8 mouse cellular contexts compared by ENCODE assay signal in the genomic region with DNA sequence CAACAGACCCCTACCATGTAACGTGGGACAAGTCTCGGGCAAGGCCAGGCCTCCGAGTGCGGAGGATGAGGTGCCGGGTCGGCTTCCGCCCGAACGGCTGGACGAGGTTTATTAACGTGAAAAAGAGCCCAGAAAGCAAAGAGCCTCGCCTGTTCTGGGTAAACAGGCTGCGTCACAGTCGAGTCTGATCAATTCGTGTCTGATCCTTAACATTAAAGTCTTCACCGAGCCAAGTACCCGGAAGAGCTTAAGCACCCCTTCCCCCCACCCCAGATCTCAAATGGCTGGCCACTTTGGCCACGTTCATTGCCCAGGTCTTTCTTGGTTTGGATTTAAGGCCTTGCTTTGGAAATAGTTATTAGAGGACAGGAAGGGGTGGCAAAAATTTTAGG. TPM values are rescaled to one million over a fixed set of nuclear protein-coding genes. Genes with fewer than 3 reads are reported as not detected.
DNase-seq lines count a peak whose midpoint lies in the region; ATAC-seq and TF ChIP-seq lines count a peak whose summit lies in the region.

No protein-coding gene starts in this region.

- no peak for ATAC-seq in lung, embryonic 16.5 days (ENCODE audit: low read depth)
- no peak; the same call in 1 of the 2 replicates for ATAC-seq in embryonic facial prominence, embryonic 11.5 days (replicated peaks; ENCODE audit: insufficient number of reproducible peaks, low FRiP score, low TSS enrichment, low read depth)
- no peak for ATAC-seq in intestine, embryonic 16.5 days
- no peak for ATAC-seq in megakaryocyte-erythroid progenitor cell, adult 5-6 weeks (replicated peaks; ENCODE audit: low FRiP score, low TSS enrichment, poor library complexity, severe bottlenecking)

- peaks cover 17% of the 10 kb centered on the region for H3K4me1 ChIP-seq in lung, embryonic 16.5 days (replicated peaks; ENCODE audit: control insufficient read depth, insufficient read depth, low read length)
- H3K4me1 ChIP-seq in embryonic facial prominence, embryonic 11.5 days (ENCODE audit: control insufficient read depth, insufficient read depth, low read length): peaks cover 3% of the 10 kb centered on the region; the same call in 1 of the 2 replicates
- H3K4me1 ChIP-seq in intestine, embryonic 16.5 days (ENCODE audit: control insufficient read depth, insufficient read depth, low read length): peaks cover 14% of the 10 kb centered on the region
- peaks cover 11% of the 10 kb centered on the region for H3K4me1 ChIP-seq in olfactory bulb, adult 2 months (ENCODE audit: control insufficient read depth, insufficient read depth, low read length)

- WGBS in lung, embryonic 16.5 days: under 1% methylated on average over 18 of the region's 18 CpGs
- WGBS in embryonic facial prominence, embryonic 11.5 days: under 1% methylated on average over 18 of the region's 18 CpGs
- WGBS in intestine, embryonic 16.5 days: 0% methylated on average over 18 of the region's 18 CpGs
- WGBS in olfactory bulb, adult 2 months: under 1% methylated on average over 18 of the region's 18 CpGs

- peak overlapping the region; percentile 75 for H3K4me3 ChIP-seq in lung, embryonic 16.5 days (ENCODE audit: low read length)
- peak overlapping the region; percentile 99 for H3K4me3 ChIP-seq in embryonic facial prominence, embryonic 11.5 days (ENCODE audit: low read depth, low read length)
- H3K4me3 ChIP-seq in intestine, embryonic 16.5 days (ENCODE audit: low read length): peak overlapping the region; percentile 100
- H3K4me3 ChIP-seq in olfactory bulb, adult 2 months (ENCODE audit: insufficient read depth, low read depth, low read length): peak overlapping the region; percentile 88

- H3K9me3 ChIP-seq in lung, embryonic 16.5 days (ENCODE audit: control insufficient read depth, low read length): no peaks in the 10 kb centered on the region
- no peaks in the 10 kb centered on the region for H3K9me3 ChIP-seq in embryonic facial prominence, embryonic 11.5 days (replicated peaks; ENCODE audit: control insufficient read depth, low read length)
- H3K9me3 ChIP-seq in intestine, embryonic 16.5 days (ENCODE audit: control insufficient read depth, low read length): no peaks in the 10 kb centered on the region

- TF ChIP-seq CTCF in olfactory bulb, adult 2 months (IDR thresholded peaks at IDR 0.05; ENCODE audit: insufficient read depth, low read depth, low read length): no peak

- TF ChIP-seq POLR2A in olfactory bulb, adult 2 months (IDR thresholded peaks at IDR 0.05; ENCODE audit: insufficient read depth, low read depth, low read length): no peak

- no peaks in the 10 kb centered on the region for H3K27me3 ChIP-seq in lung, embryonic 16.5 days (ENCODE audit: control insufficient read depth, insufficient read depth, low read depth, low read length)
- no peaks in the 10 kb centered on the region for H3K27me3 ChIP-seq in embryonic facial prominence, embryonic 11.5 days (ENCODE audit: control insufficient read depth, insufficient read depth, low read length)
- no peaks in the 10 kb centered on the region for H3K27me3 ChIP-seq in intestine, embryonic 16.5 days (replicated peaks; ENCODE audit: control insufficient read depth, insufficient read depth, low read length)

- DNase-seq in lung, adult 18-20 months: no peak
- no peak for DNase-seq in embryonic facial prominence, embryonic 11.5 days (ENCODE audit: low spot score)
- DNase-seq in gastrocnemius, postnatal 4 days (ENCODE audit: low spot score in 2 of 2): no peak
- no peak for DNase-seq in gastrocnemius, postnatal 10 days

- peak overlapping the region; percentile 78 for H3K27ac ChIP-seq in lung, embryonic 16.5 days (ENCODE audit: low read length)
- H3K27ac ChIP-seq in embryonic facial prominence, embryonic 11.5 days (replicated peaks; ENCODE audit: low read depth, low read length): peak overlapping the region; percentile 71
- peak overlapping the region; percentile 83 for H3K27ac ChIP-seq in intestine, embryonic 16.5 days (ENCODE audit: low read length)
- peak overlapping the region; percentile 82 for H3K27ac ChIP-seq in olfactory bulb, adult 2 months (ENCODE audit: insufficient read depth, low read depth, low read length)

- peak overlapping the region; percentile 98 for H3K9ac ChIP-seq in lung, embryonic 16.5 days (ENCODE audit: low read length)
- peak overlapping the region; percentile 99 for H3K9ac ChIP-seq in embryonic facial prominence, embryonic 11.5 days (replicated peaks; ENCODE audit: low read length)
- peak overlapping the region; percentile 100 for H3K9ac ChIP-seq in intestine, embryonic 16.5 days (ENCODE audit: low read depth, low read length)

- H3K36me3 ChIP-seq in lung, embryonic 16.5 days (ENCODE audit: control insufficient read depth, insufficient read depth, low read length): peaks cover 30% of the 10 kb centered on the region
- peaks cover 9% of the 10 kb centered on the region for H3K36me3 ChIP-seq in embryonic facial prominence, embryonic 11.5 days (replicated peaks; ENCODE audit: control insufficient read depth, insufficient read depth, low read depth, low read length)
- peaks cover 9% of the 10 kb centered on the region for H3K36me3 ChIP-seq in intestine, embryonic 16.5 days (ENCODE audit: control insufficient read depth, insufficient read depth, low read length)

- H3K4me2 ChIP-seq in lung, embryonic 16.5 days (ENCODE audit: low read depth, low read length): peak overlapping the region; percentile 88
- H3K4me2 ChIP-seq in embryonic facial prominence, embryonic 11.5 days (ENCODE audit: low read depth, low read length): peak overlapping the region; percentile 74
- H3K4me2 ChIP-seq in intestine, embryonic 16.5 days (ENCODE audit: low read depth, low read length): peak overlapping the region; percentile 64

RNA-seq across cellular contexts. Expression of a gene that starts 0.8 kb away (rescaled TPM):
- 999 and 1,043 TPM in 2 replicates for polyA plus RNA-seq in lung, embryonic 16.5 days (2015; fragmentation: Nextera tagmentation; extraction: Ambion mirVana)
- 1,089 and 1,111 TPM in 2 replicates for polyA plus RNA-seq in embryonic facial prominence, embryonic 11.5 days (2014; fragmentation: Nextera tagmentation; extraction: Ambion mirVana)
- polyA plus RNA-seq in intestine, embryonic 16.5 days (2015; fragmentation: Nextera tagmentation; extraction: Ambion mirVana): 990 and 1,058 TPM in 2 replicates
- not detected in 2 replicates for polyA plus RNA-seq in olfactory bulb, adult 2 months (2012; ENCODE audit: insufficient read depth, insufficient read length, low replicate concordance, missing spikeins)
- total RNA-seq in gastrocnemius, postnatal 4 days (2021): 1,000 to 10,000 TPM; 1,153 to 1,224 TPM
- 4,206 and 4,300 TPM in 2 replicates for total RNA-seq in megakaryocyte-erythroid progenitor cell, adult 5-6 weeks (2014; fragmentation: Nextera tagmentation)
- total RNA-seq in megakaryocyte-erythroid progenitor cell, adult 5-6 weeks (2017): 1,746 and 2,000 TPM in 2 replicates
- total RNA-seq in gastrocnemius, postnatal 10 days (2021): 100 to 1,000 TPM; 848 to 925 TPM

RNA-seq across cellular contexts. Expression of a gene that starts 4.5 kb away (rescaled TPM):
- 6.4 and 6.7 TPM in 2 replicates for polyA plus RNA-seq in lung, embryonic 16.5 days (2015; fragmentation: Nextera tagmentation; extraction: Ambion mirVana)
- 6.5 and 6.6 TPM in 2 replicates for polyA plus RNA-seq in embryonic facial prominence, embryonic 11.5 days (2014; fragmentation: Nextera tagmentation; extraction: Ambion mirVana)
- 5.1 TPM in 2 replicates for polyA plus RNA-seq in intestine, embryonic 16.5 days (2015; fragmentation: Nextera tagmentation; extraction: Ambion mirVana)
- not detected in 2 replicates for polyA plus RNA-seq in olfactory bulb, adult 2 months (2012; ENCODE audit: insufficient read depth, insufficient read length, low replicate concordance, missing spikeins)
- total RNA-seq in gastrocnemius, postnatal 4 days (2021): 100 to 1,000 TPM; 240 to 241 TPM
- 0.40 and 0.98 TPM in 2 replicates for total RNA-seq in megakaryocyte-erythroid progenitor cell, adult 5-6 weeks (2014; fragmentation: Nextera tagmentation)
- 0.38 TPM in 1 of 2 replicates, not detected in the other for total RNA-seq in megakaryocyte-erythroid progenitor cell, adult 5-6 weeks (2017)
- 100 to 1,000 TPM; 313 to 347 TPM for total RNA-seq in gastrocnemius, postnatal 10 days (2021)

RNA-seq across cellular contexts. Expression of a gene that starts 26.0 kb away (rescaled TPM):
- polyA plus RNA-seq in lung, embryonic 16.5 days (2015; fragmentation: Nextera tagmentation; extraction: Ambion mirVana): 0.11 and 0.29 TPM in 2 replicates
- 0.18 and 0.69 TPM in 2 replicates for polyA plus RNA-seq in embryonic facial prominence, embryonic 11.5 days (2014; fragmentation: Nextera tagmentation; extraction: Ambion mirVana)
- polyA plus RNA-seq in intestine, embryonic 16.5 days (2015; fragmentation: Nextera tagmentation; extraction: Ambion mirVana): 0.29 TPM in 2 replicates
- polyA plus RNA-seq in olfactory bulb, adult 2 months (2012; ENCODE audit: insufficient read depth, insufficient read length, low replicate concordance, missing spikeins): not detected in 2 replicates
- total RNA-seq in gastrocnemius, postnatal 4 days (2021): under 1 TPM; 0.54 to 0.60 TPM
- not detected in 2 replicates for total RNA-seq in megakaryocyte-erythroid progenitor cell, adult 5-6 weeks (2014; fragmentation: Nextera tagmentation)
- not detected in 2 replicates for total RNA-seq in megakaryocyte-erythroid progenitor cell, adult 5-6 weeks (2017)
- total RNA-seq in gastrocnemius, postnatal 10 days (2021): under 1 TPM; 0.26 to 0.36 TPM

RNA-seq across cellular contexts. Expression of a gene that starts 31.3 kb away (rescaled TPM):
- 6.2 and 8.0 TPM in 2 replicates for polyA plus RNA-seq in lung, embryonic 16.5 days (2015; fragmentation: Nextera tagmentation; extraction: Ambion mirVana)
- polyA plus RNA-seq in embryonic facial prominence, embryonic 11.5 days (2014; fragmentation: Nextera tagmentation; extraction: Ambion mirVana): 4.6 and 5.7 TPM in 2 replicates
- polyA plus RNA-seq in intestine, embryonic 16.5 days (2015; fragmentation: Nextera tagmentation; extraction: Ambion mirVana): 9.0 and 9.9 TPM in 2 replicates
- 395 TPM in 1 of 2 replicates, not detected in the other for polyA plus RNA-seq in olfactory bulb, adult 2 months (2012; ENCODE audit: insufficient read depth, insufficient read length, low replicate concordance, missing spikeins)
- total RNA-seq in gastrocnemius, postnatal 4 days (2021): 1 to 10 TPM; 1.5 to 1.9 TPM
- 2.4 and 9.8 TPM in 2 replicates for total RNA-seq in megakaryocyte-erythroid progenitor cell, adult 5-6 weeks (2014; fragmentation: Nextera tagmentation)
- 0.50 and 2.7 TPM in 2 replicates for total RNA-seq in megakaryocyte-erythroid progenitor cell, adult 5-6 weeks (2017)
- 1 to 10 TPM in 1 of 2 experiments, under 1 TPM in 1; 0.82 to 1.8 TPM for total RNA-seq in gastrocnemius, postnatal 10 days (2021)

RNA-seq across cellular contexts. Expression of a gene that starts 41.0 kb away (rescaled TPM):
- 1.4 and 1.6 TPM in 2 replicates for polyA plus RNA-seq in lung, embryonic 16.5 days (2015; fragmentation: Nextera tagmentation; extraction: Ambion mirVana)
- polyA plus RNA-seq in embryonic facial prominence, embryonic 11.5 days (2014; fragmentation: Nextera tagmentation; extraction: Ambion mirVana): 0.11 and 0.17 TPM in 2 replicates
- 0.34 and 0.65 TPM in 2 replicates for polyA plus RNA-seq in intestine, embryonic 16.5 days (2015; fragmentation: Nextera tagmentation; extraction: Ambion mirVana)
- not detected in 2 replicates for polyA plus RNA-seq in olfactory bulb, adult 2 months (2012; ENCODE audit: insufficient read depth, insufficient read length, low replicate concordance, missing spikeins)
- 1 to 10 TPM; 7.1 to 7.6 TPM for total RNA-seq in gastrocnemius, postnatal 4 days (2021)
- total RNA-seq in megakaryocyte-erythroid progenitor cell, adult 5-6 weeks (2014; fragmentation: Nextera tagmentation): 10.2 and 11.8 TPM in 2 replicates
- total RNA-seq in megakaryocyte-erythroid progenitor cell, adult 5-6 weeks (2017): 3.4 and 4.1 TPM in 2 replicates
- 10 to 100 TPM in 1 of 2 experiments, 1 to 10 TPM in 1; 8.3 to 10.7 TPM for total RNA-seq in gastrocnemius, postnatal 10 days (2021)

Comparison
In these comparisons a context has a peak if more than half of its experiments do, and no peak if none do; other contexts are left out.
1. RNA of a gene that starts 0.8 kb away (polyA plus RNA-seq): 1,089 to 1,111 TPM in embryonic facial prominence, embryonic 11.5 days, 990 to 1,058 TPM in intestine, embryonic 16.5 days and 999 to 1,043 TPM in lung, embryonic 16.5 days; not detected in olfactory bulb, adult 2 months; every median in the first group is over 100 times any median in the second.
2. RNA of a gene that starts 26.0 kb away (polyA plus RNA-seq): not detected in olfactory bulb, adult 2 months; 0.18 to 0.69 TPM in embryonic facial prominence, embryonic 11.5 days, 0.29 TPM in intestine, embryonic 16.5 days and 0.11 to 0.29 TPM in lung, embryonic 16.5 days; every median in the first group is over 10 times any median in the second.
3. Peak in every context shown above with its lines, with median percentiles within 50 percentile points of each other: H3K27ac ChIP-seq, H3K4me2 ChIP-seq, H3K4me3 ChIP-seq and H3K9ac ChIP-seq.